Mouse (Mus musculus): ENCODE data around the gene Faap20. TPM values are rescaled to one million over a fixed set of nuclear protein-coding genes. Genes with fewer than 3 reads are reported as not detected.
A peak's percentile ranks its signal among the peaks of the same experiment; 100 is the strongest.

The Faap20 gene
- total RNA-seq, 2 experiments from 2014 or later = 19.0 to 19.6 TPM

GRCm38 (mm10) chr4:155279926-155280767 is 30.5 kb downstream of the Faap20 start:
- intact Hi-C loops (cut with DNase I) = no loop called here
- DNase-seq = no peak

GRCm38 (mm10) chr4:155280768-155281121 is 31.1 kb downstream of the Faap20 start:
- DNase-seq = no peak
- intact Hi-C loops (cut with DNase I) = no loop called here

DNA sequence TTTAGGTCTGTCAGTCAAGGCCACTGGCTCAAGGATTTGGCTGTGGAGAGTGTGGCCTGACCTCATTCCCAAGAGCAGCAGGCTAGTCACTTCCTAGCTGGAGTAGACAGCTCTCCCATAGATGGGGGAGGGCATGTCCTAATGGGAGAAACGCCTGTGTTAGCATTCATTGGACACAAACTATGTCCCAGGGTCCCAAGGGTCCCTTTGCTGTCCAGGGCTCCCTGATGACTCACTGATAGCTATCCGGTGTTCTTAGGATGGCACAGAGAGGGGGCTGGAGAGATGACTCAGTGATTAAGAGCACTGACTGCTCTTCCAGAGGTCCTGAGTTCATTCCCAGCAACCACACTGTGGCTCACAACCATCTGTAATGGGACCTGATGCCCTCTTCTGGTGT is 31.6 kb downstream of the Faap20 start:
- no peak for DNase-seq

GRCm38 (mm10) chr4:155281652-155282051 is 32.0 kb downstream of the Faap20 start:
- intact Hi-C loops (cut with DNase I) = no loop called here
- no peak for DNase-seq

More for the DNA sequence above, 31.6 kb downstream of the Faap20 start:
- intact Hi-C loops (cut with DNase I) = no loop called here

- DNase-seq = no peak
Observed at GRCm38 (mm10) chr4:155282231-155282630, 32.6 kb downstream of the Faap20 start.

GRCm38 (mm10) chr4:155283001-155283503 is 33.5 kb downstream of the Faap20 start:
- intact Hi-C loops (cut with DNase I) = no loop called here
- peak; percentile 18 to 54 for DNase-seq

More at GRCm38 (mm10) chr4:155282231-155282630, 32.6 kb downstream of the Faap20 start:
- intact Hi-C loops (cut with DNase I) = no loop called here

DNA sequence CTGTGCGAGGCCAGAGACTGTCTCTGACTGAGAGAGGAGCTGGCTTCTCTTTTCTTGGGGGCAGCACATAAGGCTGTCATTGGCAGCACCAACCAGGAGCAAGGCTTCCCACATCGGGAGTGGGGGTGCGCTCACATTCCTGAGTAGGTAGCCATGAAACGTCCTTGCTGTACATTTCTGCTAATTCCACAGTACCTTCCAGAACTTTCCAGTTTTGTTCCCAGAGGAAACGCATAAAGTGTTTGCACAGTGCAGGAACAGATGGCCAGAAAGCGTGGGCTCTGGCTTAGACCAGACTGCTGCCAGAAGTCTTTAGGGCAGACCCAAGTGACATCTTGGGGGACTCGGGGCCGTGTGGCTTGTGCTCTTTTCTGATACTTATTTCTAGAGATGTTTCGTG is 34.0 kb downstream of the Faap20 start:
- no peak for DNase-seq
- intact Hi-C loops (cut with DNase I) = no loop called here

- DNase-seq = no peak
- intact Hi-C loops (cut with DNase I) = no loop called here
Observed at GRCm38 (mm10) chr4:155284521-155285379, 35.1 kb downstream of the Faap20 start.

DNA sequence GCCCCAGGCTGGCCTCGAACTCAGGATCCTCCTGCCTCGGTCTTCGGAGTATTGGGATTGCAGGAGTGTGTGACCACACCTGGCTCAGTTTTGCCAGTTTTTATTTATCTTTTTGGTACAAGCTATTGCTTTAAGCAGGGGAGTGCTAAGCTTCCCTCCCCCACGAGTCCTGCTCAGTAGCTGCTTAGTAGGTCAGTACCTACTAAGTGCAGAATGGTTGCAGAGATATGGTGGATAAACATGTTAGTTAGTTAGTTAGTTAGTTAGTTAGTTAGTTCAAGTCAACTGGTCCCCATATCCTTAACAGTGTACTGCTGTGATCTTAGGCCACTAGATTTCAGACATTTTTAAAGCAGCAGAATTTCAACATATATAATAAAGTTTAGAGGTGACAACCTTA is 36.5 kb downstream of the Faap20 start:
- intact Hi-C loops (cut with DNase I) = no loop called here
- DNase-seq = no peak

DNA sequence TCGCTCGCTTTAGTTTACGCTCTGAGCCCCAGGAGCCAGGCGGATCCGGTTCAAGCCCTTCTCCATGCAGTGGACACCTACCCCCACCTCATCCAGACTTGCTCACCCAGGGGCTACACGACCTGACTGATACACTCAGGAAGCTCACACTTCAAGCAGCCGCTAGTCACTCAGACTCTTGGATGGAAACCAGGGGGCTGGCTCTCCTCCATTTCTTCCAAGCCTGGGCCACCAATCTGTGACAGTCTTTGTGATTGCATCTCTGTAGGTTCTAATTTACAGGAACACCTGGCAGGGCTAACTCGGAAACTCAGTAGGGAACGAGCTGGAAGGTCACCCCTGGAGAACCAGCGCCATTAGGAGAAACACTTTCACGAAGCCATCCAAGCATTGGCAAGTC is 38.1 kb downstream of the Faap20 start:
- intact Hi-C loops (cut with DNase I) = no loop called here

DNA sequence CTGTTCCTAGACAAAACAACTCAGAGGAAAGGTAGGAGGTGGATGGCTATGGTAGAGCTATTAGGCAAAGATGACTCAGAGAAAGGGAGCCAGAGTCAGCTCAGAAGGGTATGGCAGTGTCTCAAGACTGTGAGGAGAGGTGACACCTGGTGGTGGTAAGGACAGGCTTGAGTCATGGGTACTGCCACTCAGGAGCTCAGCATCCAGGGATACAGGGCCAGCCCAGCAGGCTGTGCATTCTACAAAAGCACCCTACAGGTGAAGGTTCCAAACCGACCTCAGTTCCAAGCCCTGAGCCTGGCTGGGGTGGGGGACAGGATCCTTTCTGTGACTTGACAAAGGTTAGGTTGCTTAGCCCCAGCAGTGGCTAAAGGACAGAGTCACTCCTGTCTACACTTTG is 39.0 kb downstream of the Faap20 start:
- no peak for DNase-seq
- intact Hi-C loops (cut with DNase I) = no loop called here

More for the DNA sequence above, 38.1 kb downstream of the Faap20 start:
- DNase-seq = no peak

DNA sequence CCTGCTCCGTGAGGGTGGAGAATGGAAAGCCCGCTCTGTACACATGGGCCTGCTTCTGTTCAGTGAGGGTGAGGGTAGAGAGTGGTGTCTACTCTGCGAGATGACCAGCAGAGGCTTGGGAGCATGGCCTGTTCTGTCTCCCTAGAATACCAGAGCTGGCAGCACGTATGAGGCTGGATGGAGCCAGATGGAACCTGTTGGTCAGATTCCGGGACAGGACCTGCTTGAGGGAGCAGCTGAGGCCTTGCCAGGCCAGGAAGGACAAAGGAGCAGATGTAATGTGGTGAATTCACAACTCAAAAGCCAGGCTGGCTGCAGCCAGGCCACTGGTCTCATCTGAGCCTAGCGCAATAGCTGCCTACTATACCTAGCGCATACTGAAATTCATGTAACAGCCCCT is 40.4 kb downstream of the Faap20 start:
- intact Hi-C loops (cut with DNase I) = no loop called here
- DNase-seq = no peak

- no peak for DNase-seq
- intact Hi-C loops (cut with DNase I) = no loop called here
Observed at GRCm38 (mm10) chr4:155292863-155293262, 43.3 kb downstream of the Faap20 start.

- intact Hi-C loops (cut with DNase I) = no loop called here
- DNase-seq = no peak
Observed at GRCm38 (mm10) chr4:155294381-155294780, 44.8 kb downstream of the Faap20 start.

- peak in 1 of 2 experiments; percentile 25 for DNase-seq
- intact Hi-C loops (cut with DNase I) = no loop called here
Observed at GRCm38 (mm10) chr4:155295026-155295590, 45.5 kb downstream of the Faap20 start.

DNA sequence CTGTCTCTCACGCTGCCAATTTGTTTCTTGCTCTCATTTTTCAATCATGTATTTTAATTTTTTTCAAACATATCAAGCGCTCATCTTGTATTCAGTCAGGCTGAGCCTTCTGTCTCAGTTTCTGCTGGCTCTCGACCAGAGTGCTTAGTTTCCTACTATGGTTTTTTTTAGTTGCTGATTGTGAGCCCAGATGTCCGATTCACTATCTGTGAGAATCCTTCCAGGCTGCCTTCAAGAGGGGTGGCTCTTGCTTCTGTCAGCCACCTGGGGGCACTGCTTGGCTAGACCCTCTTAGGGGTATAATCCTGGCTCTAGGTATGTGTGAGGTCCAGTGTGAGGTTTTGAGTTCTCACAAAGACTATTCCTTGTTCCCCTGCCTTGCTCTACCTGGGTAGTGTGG is 46.4 kb downstream of the Faap20 start:
- intact Hi-C loops (cut with DNase I) = no loop called here
- DNase-seq = peak in 1 of 2 experiments; percentile 13

- DNase-seq = peak in 1 of 2 experiments; percentile 29
- intact Hi-C loops (cut with DNase I) = no loop called here
Observed at GRCm38 (mm10) chr4:155297057-155297456, 47.5 kb downstream of the Faap20 start.

GRCm38 (mm10) chr4:155298826-155299225 is 49.2 kb downstream of the Faap20 start:
- no peak for DNase-seq
- intact Hi-C loops (cut with DNase I) = no loop called here

GRCm38 (mm10) chr4:155300421-155301097 is 51.0 kb downstream of the Faap20 start:
- no peak for DNase-seq
- intact Hi-C loops (cut with DNase I) = no loop called here

DNA sequence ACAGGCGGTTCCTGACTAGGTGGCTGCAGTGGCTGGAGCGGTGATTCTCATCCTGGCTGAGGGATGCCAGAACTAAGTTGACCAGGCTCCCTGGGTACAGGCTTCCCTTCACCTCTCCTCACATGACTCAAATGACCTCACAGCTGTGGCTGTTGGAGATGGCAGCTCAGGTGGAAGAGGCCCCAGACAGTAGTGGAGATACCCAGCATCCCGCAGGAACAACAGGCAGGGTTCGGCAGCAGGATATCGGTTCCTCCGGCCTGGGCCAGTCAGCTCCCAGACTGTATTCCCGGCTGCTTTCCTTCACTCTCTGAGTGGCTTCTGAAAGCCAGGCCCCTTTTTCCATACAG is 51.5 kb downstream of the Faap20 start:
- intact Hi-C loops (cut with DNase I) = no loop called here

More for the DNA sequence above, 51.5 kb downstream of the Faap20 start:
- no peak for DNase-seq

Measured in heart, postnatal 14 days (tissue).